In genomic region chr4:78213949-78214348, GRCm38 (mm10) we compare ENCODE assay signal across 16 mouse cellular contexts. TPM values are rescaled to one million over a fixed set of nuclear protein-coding genes. Genes with fewer than 3 reads are reported as not detected.
DNase-seq lines count a peak whose midpoint lies in the region; ATAC-seq and TF ChIP-seq lines count a peak whose summit lies in the region.
"Had no signal": no experiment of that assay in that cellular context is flagged by ENCODE, and none has a peak within 500 bp of the region (broad histone marks: within the 10 kb centered on the region; RNA-seq: fewer than 3 reads in every experiment).

No protein-coding gene starts in this region.

- H3K27me3 ChIP-seq in forebrain, embryonic 15.5 days = no peaks in the 10 kb centered on the region
- peaks cover 5% of the 10 kb centered on the region; the same call in 1 of the 2 replicates for H3K27me3 ChIP-seq in forebrain, embryonic 11.5 days (ENCODE audit: control insufficient read depth, insufficient read depth, low read length)
- H3K27me3 ChIP-seq in neural tube, embryonic 14.5 days (ENCODE audit: control insufficient read depth, insufficient read depth, low read length) = no peaks in the 10 kb centered on the region; the same call in 1 of the 2 replicates

- ATAC-seq in forebrain, embryonic 15.5 days (replicated peaks) = no peak
- ATAC-seq in forebrain, embryonic 11.5 days (replicated peaks; ENCODE audit: low FRiP score) = no peak
- ATAC-seq in neural tube, embryonic 14.5 days (ENCODE audit: low read depth) = no peak
- ATAC-seq: activated CD4-positive, CD25-positive, alpha-beta regulatory T cell, adult 4 months; inflammation-experienced regulatory T-cells, adult 6 months had no signal

- TF ChIP-seq CTCF in layer of hippocampus, adult 2 months (conservative IDR thresholded peaks at IDR 0.05) = peak; percentile 36

- 68% methylated on average over 4 of the region's 4 CpGs for WGBS in forebrain, embryonic 15.5 days
- WGBS in forebrain, embryonic 11.5 days = 71% methylated on average over 4 of the region's 4 CpGs
- WGBS in neural tube, embryonic 14.5 days = 23% methylated on average over 4 of the region's 4 CpGs

- DNase-seq in forebrain, embryonic 11.5 days (ENCODE audit: low spot score) = no peak
- no peak for DNase-seq in layer of hippocampus, adult 2 months (ENCODE audit: low spot score in 2 of 2)
- no peak for DNase-seq in layer of hippocampus, postnatal 36 days
- DNase-seq in retina, postnatal 1 day = peak; percentile 11
- no peak for DNase-seq in retina, embryonic 14.5 days (ENCODE audit: low spot score)
- DNase-seq in spleen, postnatal 4 days (ENCODE audit: low spot score in 2 of 2) = no peak
- DNase-seq: adrenal gland, postnatal 36 days; gastrocnemius, postnatal 10 days; heart, adult 2 months; kidney, adult 9 months had no signal

- H3K4me1 ChIP-seq in forebrain, embryonic 15.5 days = peaks cover 13% of the 10 kb centered on the region
- no peaks in the 10 kb centered on the region for H3K4me1 ChIP-seq in forebrain, embryonic 11.5 days (replicated peaks; ENCODE audit: control insufficient read depth, insufficient read depth, low read length)
- 0 out of 2 replicates have a peak, but pooled peaks cover 6% of the 10 kb centered on the region for H3K4me1 ChIP-seq in neural tube, embryonic 14.5 days (ENCODE audit: control insufficient read depth, insufficient read depth, low read length)
- H3K4me1 ChIP-seq: liver, embryonic 15.5 days had no signal

- no peak overlapping the region for H3K9ac ChIP-seq in forebrain, embryonic 15.5 days (replicated peaks)
- no peak overlapping the region for H3K9ac ChIP-seq in forebrain, embryonic 11.5 days (ENCODE audit: low read length)
- no peak overlapping the region for H3K9ac ChIP-seq in neural tube, embryonic 14.5 days (replicated peaks; ENCODE audit: low read depth, low read length)
- H3K9ac ChIP-seq: limb, embryonic 12.5 days; liver, embryonic 15.5 days had no signal

- no peaks in the 10 kb centered on the region for H3K9me3 ChIP-seq in forebrain, embryonic 15.5 days
- no peaks in the 10 kb centered on the region for H3K9me3 ChIP-seq in forebrain, embryonic 11.5 days (ENCODE audit: control insufficient read depth, low read length)
- H3K9me3 ChIP-seq in neural tube, embryonic 14.5 days (ENCODE audit: control insufficient read depth, low read length) = no peaks in the 10 kb centered on the region
- H3K9me3 ChIP-seq: limb, embryonic 12.5 days; liver, embryonic 15.5 days had no signal

- 0 out of 2 replicates have a peak overlapping the region, but pooled peaks have one; percentile 16 for H3K4me3 ChIP-seq in forebrain, embryonic 15.5 days
- H3K4me3 ChIP-seq in forebrain, embryonic 11.5 days (ENCODE audit: low read depth, low read length) = no peak overlapping the region
- peak overlapping the region; percentile 51 for H3K4me3 ChIP-seq in layer of hippocampus, adult 2 months
- H3K4me3 ChIP-seq in neural tube, embryonic 14.5 days (ENCODE audit: low read depth, low read length) = no peak overlapping the region
- H3K4me3 ChIP-seq: heart, adult 2 months; limb, embryonic 12.5 days; liver, embryonic 15.5 days had no signal

- H3K36me3 ChIP-seq in forebrain, embryonic 15.5 days = no peaks in the 10 kb centered on the region
- H3K36me3 ChIP-seq in forebrain, embryonic 11.5 days (ENCODE audit: control insufficient read depth, insufficient read depth, low read length) = no peaks in the 10 kb centered on the region
- no peaks in the 10 kb centered on the region for H3K36me3 ChIP-seq in neural tube, embryonic 14.5 days (ENCODE audit: control insufficient read depth, insufficient read depth, low read length)
- H3K36me3 ChIP-seq: limb, embryonic 12.5 days; liver, embryonic 15.5 days had no signal

- 0 out of 2 replicates have a peak overlapping the region, but pooled peaks have one; percentile 88 for H3K27ac ChIP-seq in forebrain, embryonic 15.5 days (replicated peaks)
- no peak overlapping the region for H3K27ac ChIP-seq in forebrain, embryonic 11.5 days (ENCODE audit: low read depth, low read length)
- H3K27ac ChIP-seq in layer of hippocampus, adult 2 months = peak overlapping the region; percentile 94; the same call in 1 of the 2 replicates
- no peak overlapping the region for H3K27ac ChIP-seq in neural tube, embryonic 14.5 days (ENCODE audit: low read depth, low read length)
- H3K27ac ChIP-seq: heart, adult 2 months; limb, embryonic 12.5 days; liver, embryonic 15.5 days had no signal

- H3K4me2 ChIP-seq in forebrain, embryonic 15.5 days (replicated peaks) = peak overlapping the region; percentile 87; the same call in 1 of the 2 replicates
- no peak overlapping the region for H3K4me2 ChIP-seq in forebrain, embryonic 11.5 days (ENCODE audit: low read depth, low read length, severe bottlenecking)
- peak overlapping the region; percentile 77; the same call in 1 of the 2 replicates for H3K4me2 ChIP-seq in neural tube, embryonic 14.5 days (ENCODE audit: low read depth, low read length)
- H3K4me2 ChIP-seq: limb, embryonic 12.5 days; liver, embryonic 15.5 days had no signal

RNA-seq across cellular contexts. Expression of gene Ptprd, which starts 2.2 kb away (rescaled TPM):
- 105 and 124 TPM in 2 replicates for polyA plus RNA-seq in forebrain, embryonic 15.5 days (2015; fragmentation: Nextera tagmentation; extraction: Ambion mirVana)
- 25.9 and 30.1 TPM in 2 replicates for polyA plus RNA-seq in forebrain, embryonic 11.5 days (2014; fragmentation: Nextera tagmentation; extraction: Ambion mirVana)
- 100 to 1,000 TPM; 153 to 172 TPM for total RNA-seq in layer of hippocampus, adult 2 months (2021)
- total RNA-seq in layer of hippocampus, postnatal 36 days (2021) = 100 to 1,000 TPM; 164 to 180 TPM
- polyA plus RNA-seq in neural tube, embryonic 14.5 days (2014; fragmentation: Nextera tagmentation; extraction: Ambion mirVana) = 126 and 145 TPM in 2 replicates
- polyA plus RNA-seq: activated CD4-positive, CD25-positive, alpha-beta regulatory T cell, adult 4 months had no signal

Comparison
In these comparisons a context has a peak if more than half of its experiments do, and no peak if none do; other contexts are left out.
1. H3K27ac ChIP-seq: peak in forebrain, embryonic 15.5 days (single experiment) and layer of hippocampus, adult 2 months (single experiment); none in forebrain, embryonic 11.5 days (single experiment) and neural tube, embryonic 14.5 days (single experiment).
2. H3K4me3 ChIP-seq: peak in forebrain, embryonic 15.5 days (single experiment) and layer of hippocampus, adult 2 months (single experiment); none in forebrain, embryonic 11.5 days (single experiment) and neural tube, embryonic 14.5 days (single experiment).